Mouse (Mus musculus) kidney, postnatal 4 days (tissue): ENCODE results near the gene 9130230L23Rik.
A peak's percentile ranks its signal among the peaks of the same experiment; 100 is the strongest.

Experiments used
- DNase-seq, 2 experiments: peaks; one replicate each; pipeline ENCODE4 v3.0.0; 2021; ENCODE audit warnings: mixed read lengths in 2 of 2

Gene 9130230L23Rik

GRCm38 (mm10) chr5:65954130-65955080 is 49.7 kb downstream of the 9130230L23Rik start:
- no peak for DNase-seq

- no peak for DNase-seq
Measured at GRCm38 (mm10) chr5:65951513-65951909, 52.6 kb downstream of the 9130230L23Rik start.

- peak; percentile 38 to 61 for DNase-seq
Measured at GRCm38 (mm10) chr5:65950679-65951512, 53.2 kb downstream of the 9130230L23Rik start.

GRCm38 (mm10) chr5:65950236-65950635 is 53.8 kb downstream of the 9130230L23Rik start:
- peak; percentile 26 to 46 for DNase-seq

- no peak for DNase-seq
Measured at GRCm38 (mm10) chr5:65949822-65950221, 54.3 kb downstream of the 9130230L23Rik start.

- DNase-seq: no peak
Measured at GRCm38 (mm10) chr5:65941145-65941544, 62.9 kb downstream of the 9130230L23Rik start.

- DNase-seq: peak; percentile 88 to 89
Measured at GRCm38 (mm10) chr5:65937998-65938715, 65.9 kb downstream of the 9130230L23Rik start.

GRCm38 (mm10) chr5:65937011-65937726 is 66.9 kb downstream of the 9130230L23Rik start:
- DNase-seq: no peak

- no peak for DNase-seq
Measured at GRCm38 (mm10) chr5:65934783-65935182, 69.3 kb downstream of the 9130230L23Rik start, which contains the start of gene Chrna9. Gene Chrna9, plus strand, starts transcription at chr5:65934921.

GRCm38 (mm10) chr5:65933764-65934163 is 70.3 kb downstream of the 9130230L23Rik start:
- DNase-seq: no peak

GRCm38 (mm10) chr5:65933258-65933657 is 70.8 kb downstream of the 9130230L23Rik start:
- DNase-seq: no peak

GRCm38 (mm10) chr5:65930171-65930570 is 73.9 kb downstream of the 9130230L23Rik start:
- DNase-seq: no peak
